Mouse (Mus musculus) kidney, adult 9 months (tissue): ENCODE results near the gene Mettl23.
A peak's percentile ranks its signal among the peaks of the same experiment; 100 is the strongest.

ENCODE experiments used
- DNase-seq: peaks from one replicate; pipeline ENCODE4 v3.0.0; 2022

Gene Mettl23

GRCm38 (mm10) chr11:116843261-116844233 lies at the start of gene Mettl23, which contains the start of gene Jmjd6:
Gene Mettl23, plus strand, starts transcription at chr11:116843278.
Gene Jmjd6, minus strand, starts transcription at chr11:116843449.
- peak; percentile 99 for DNase-seq

DNA sequence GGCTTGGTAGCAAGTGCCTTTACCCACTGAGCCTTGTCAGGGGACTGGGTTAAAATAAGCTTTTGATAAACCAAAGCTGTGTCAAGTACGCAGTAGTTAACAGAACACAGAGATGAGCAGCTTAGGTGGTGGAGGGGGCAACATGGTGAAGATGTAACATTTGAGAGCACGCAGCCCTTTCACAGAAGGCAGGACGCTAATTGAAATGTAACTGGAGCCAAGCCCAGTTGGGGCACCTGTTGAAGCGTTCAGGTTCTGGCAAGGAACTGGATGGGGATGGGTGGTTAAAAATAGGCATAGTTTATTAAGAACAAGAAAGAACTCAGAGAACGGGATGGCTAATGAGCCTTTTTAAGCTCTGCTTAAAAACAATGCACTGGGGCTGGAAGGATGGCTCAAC lies 43.7 kb upstream of the Mettl23 start:
- no peak for DNase-seq

- DNase-seq = no peak
These were observed 42.0 kb upstream of the Mettl23 start for GRCm38 (mm10) chr11:116801106-116801505.

- no peak for DNase-seq
These were observed 40.4 kb upstream of the Mettl23 start for GRCm38 (mm10) chr11:116802709-116803108.

DNA sequence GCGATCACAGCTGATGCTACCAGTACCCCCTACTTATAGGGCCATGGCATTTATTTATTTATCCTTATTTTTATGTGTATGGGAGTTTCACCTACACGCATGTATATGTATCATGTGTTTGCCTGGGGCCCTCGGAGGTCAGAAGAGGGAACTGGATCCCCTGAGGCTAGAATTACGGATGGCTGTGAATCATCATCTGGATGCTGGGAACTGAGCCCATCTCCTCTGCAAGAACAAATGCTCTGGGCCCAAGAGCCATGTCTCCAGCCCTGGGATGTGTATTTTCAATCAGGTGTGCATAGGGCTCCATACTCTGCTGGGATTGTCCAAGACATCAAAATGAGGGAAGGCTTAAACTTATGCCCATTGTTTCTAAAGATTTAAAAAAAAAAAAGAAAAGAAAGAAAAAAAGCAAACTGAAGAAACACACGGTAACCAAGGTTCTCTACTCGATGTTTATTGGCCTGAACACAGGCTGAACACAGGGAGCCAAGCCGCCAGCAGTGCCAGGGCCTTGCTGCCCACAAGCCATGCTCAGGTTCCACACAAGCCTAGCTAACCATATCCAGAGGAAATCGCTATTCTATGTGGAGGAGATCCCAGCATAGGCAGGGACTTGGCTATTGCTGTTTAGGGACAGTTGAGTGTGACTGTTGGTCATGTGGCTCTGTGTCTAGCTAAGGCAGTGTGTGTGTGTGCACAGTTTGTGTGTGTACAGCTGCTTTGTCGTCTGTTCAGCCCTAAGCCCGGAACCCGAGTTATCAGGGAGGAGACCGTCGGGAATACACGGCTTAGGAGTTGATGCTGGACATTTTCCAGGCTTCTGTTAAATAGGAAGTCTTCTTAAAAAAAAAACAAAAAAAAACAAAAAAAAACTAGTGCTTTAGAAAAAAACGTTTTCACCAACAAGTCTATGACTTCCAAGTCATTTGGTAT lies 36.7 kb upstream of the Mettl23 start:
- DNase-seq = no peak

DNA sequence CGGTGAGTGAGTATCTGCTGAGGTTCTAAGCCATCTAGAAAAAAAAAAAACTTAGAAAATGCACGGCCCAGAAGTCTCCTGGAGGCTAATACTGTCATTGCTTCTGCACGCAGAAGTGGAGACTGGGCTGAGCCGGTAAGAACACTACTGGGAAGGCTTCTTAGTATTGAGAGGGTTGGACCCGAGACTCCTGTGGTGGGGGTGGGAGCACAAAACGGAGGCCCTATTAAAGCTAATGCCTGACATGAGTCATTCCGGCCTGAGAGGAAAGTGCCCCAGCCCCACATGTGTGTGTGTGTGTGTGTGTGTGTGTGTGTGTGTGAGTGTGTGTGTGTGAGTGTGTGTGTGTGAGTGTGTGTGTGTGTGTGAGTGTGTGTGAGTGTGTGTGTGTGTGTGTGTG lies 36.0 kb upstream of the Mettl23 start:
- no peak for DNase-seq

DNA sequence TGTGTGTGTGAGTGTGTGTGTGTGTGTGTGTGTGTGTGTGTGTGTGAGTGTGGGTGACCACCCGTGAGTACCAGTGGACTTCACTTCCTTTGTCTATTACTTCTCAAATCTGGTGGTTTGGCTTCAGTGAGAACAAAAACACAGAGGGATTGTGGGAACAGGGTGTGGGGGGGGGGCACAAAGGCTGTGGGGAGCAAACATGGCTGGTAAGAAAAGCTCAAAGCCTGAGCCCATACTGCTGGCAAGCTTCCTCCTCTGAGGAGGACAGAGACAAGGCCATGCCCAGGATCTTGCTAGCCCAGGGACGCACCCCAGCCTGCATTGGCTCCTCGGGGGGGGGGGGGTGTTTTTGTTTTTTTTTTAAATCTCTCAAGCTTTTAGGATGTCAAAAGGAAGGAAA lies 35.6 kb upstream of the Mettl23 start:
- DNase-seq = no peak

GRCm38 (mm10) chr11:116807938-116808606 lies 35.0 kb upstream of the Mettl23 start:
- peak; percentile 89 for DNase-seq

DNA sequence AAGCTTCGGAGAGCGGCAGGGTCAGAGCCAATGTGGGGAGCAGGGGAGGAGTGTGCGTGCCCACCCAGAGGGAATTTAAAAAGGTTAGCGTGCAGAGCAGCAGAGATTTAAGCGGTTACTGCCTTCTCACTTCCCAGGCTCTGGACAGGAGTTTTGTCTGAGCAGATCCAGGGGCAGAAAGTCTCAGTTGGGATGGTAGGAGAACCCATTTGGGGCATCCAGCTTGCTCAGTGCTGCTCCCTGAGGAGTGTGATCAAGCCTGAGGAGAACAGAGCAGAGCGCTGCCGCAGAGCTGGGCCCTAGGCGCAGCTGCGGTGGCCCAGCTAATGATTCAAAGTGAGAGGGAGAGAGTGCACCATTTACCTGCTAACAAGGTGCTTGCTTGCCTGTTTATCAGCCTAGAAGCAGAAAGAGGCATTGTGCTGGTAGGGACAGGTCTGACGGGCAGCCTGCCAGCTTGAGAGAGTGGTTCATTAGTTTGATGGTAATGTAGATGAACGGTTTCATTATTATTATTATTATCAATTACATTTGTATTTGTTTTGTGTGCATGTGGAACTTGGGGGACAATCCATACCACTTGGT lies 34.2 kb upstream of the Mettl23 start:
- DNase-seq = no peak

GRCm38 (mm10) chr11:116809520-116809919 lies 33.6 kb upstream of the Mettl23 start:
- DNase-seq = no peak

- DNase-seq = no peak
These were observed 32.5 kb upstream of the Mettl23 start for GRCm38 (mm10) chr11:116810528-116810927.

- DNase-seq = peak; percentile 35
These were observed 31.8 kb upstream of the Mettl23 start for GRCm38 (mm10) chr11:116810983-116811901.

GRCm38 (mm10) chr11:116812793-116813529 lies 30.1 kb upstream of the Mettl23 start:
- no peak for DNase-seq

GRCm38 (mm10) chr11:116813610-116814009 lies 29.5 kb upstream of the Mettl23 start:
- DNase-seq = no peak

DNA sequence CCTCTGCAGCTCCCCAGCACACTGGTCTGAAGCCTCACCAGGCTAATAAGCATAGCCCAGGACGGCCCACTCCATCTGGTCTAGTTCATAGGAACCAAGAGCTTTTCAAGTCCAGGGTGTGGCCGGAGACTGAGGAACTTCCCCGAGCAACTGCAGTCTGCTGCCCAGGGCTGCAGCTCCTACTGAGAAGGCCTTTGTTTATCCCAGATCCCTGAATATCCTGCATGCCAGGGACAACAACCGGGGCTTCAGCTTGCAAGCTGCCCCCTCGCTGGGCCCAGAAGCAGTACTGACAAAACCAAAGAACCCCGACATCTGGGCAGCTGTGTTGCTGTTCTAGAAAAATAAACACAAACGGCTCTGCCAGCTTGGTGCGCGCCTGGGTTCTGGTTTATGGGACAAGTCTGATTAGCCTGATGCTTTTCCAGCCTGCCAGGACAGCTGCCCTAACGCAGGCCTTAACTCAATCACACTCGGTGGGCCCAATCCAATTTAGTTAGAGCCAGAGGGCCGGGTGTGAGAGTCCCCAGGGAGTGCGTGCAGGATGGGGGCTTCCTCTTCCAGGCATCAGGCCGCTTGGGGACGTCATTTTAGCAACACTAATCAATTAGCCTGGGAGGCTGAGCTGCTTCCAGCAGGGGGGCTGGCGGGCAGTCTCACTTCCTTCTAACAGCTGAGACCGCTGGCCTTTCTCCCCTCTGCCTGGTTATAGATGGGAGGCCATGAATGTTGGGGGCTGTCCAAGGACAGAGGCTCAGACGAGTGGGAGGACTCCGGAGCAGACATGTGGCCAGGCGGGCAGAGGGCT lies 28.8 kb upstream of the Mettl23 start:
- DNase-seq = peak; percentile 64

- DNase-seq = no peak
These were observed 28.1 kb upstream of the Mettl23 start for GRCm38 (mm10) chr11:116814884-116815415.

DNA sequence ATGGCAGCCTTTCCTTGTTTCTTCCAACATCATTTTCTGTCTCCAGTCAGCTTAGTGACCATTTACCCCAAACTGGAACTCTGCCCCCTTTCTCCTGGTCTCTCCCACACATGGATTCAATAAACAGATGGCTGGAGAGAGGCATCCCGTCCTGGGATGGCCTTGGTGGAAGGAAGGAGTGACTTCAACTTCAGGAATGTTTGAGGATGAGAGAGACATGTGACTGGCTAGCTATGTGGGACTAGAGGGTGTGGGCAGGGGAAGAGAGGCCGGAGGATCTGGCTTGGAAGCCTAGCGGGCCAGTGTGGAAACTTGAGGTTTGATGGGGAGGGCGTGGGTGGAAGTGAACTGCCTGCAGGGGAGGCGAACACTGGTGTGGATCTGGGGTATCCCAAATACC lies 26.3 kb upstream of the Mettl23 start:
- no peak for DNase-seq

DNA sequence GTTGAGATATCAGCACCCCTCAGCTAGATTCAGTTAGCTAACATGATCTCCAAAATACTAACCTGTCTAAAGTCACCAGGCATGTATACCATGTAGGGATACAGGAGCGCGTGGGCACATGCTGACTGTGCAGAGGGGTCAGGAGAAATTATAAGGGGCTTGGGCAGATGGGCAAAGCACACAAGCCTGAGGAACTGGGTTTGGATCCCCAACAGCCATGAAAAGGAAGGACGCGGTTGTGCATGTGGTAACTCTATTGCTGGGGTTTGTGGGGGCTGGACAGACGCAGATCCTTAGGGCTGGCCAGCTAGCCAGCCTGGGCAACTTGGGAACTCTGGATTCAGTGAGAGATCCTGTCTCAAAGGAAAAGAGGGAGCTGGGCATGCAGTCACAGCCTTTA lies 25.5 kb upstream of the Mettl23 start:
- DNase-seq = no peak

DNA sequence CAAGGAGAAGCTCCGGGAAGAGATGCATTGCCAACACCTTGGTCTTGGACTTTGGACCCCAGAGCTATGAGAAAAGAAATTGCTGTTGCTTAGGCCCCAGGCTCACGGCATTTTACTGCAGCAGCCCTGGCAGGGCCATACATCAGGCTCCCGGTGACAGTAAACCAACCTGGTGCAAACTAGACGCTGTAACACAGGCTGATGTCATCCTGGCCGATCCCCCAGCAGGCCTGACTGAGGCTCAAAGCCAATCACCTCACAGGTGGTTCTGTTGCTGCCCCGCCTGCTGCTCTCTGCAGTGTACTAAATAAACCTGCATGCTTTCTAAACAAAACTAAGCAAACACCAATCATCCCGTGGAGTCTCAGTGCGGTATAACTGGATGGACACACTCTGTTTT lies 24.4 kb upstream of the Mettl23 start:
- peak; percentile 32 for DNase-seq
